Mouse (Mus musculus) embryonic facial prominence, embryonic 11.5 days (tissue): ENCODE results near the gene Parg. TPM values are rescaled to one million over a fixed set of nuclear protein-coding genes. Genes with fewer than 3 reads are reported as not detected.

ENCODE experiments used
- ATAC-seq: fragments of 200-750 bp; cut with Nextera tagmentation; replicated peaks from 2 replicates; pipeline ENCODE4 v1.8.0; 2017; ENCODE audit warnings: low read depth; ENCODE audit not compliant: insufficient number of reproducible peaks, low FRiP score, low TSS enrichment
- DNase-seq: peaks from one replicate; pipeline ENCODE4 v3.0.0-alpha.2; 2015; ENCODE audit warnings: low spot score
- H3K27ac ChIP-seq: fragments of 300-500 bp; sonication (generic); replicated peaks from 2 replicates; pipeline ENCODE4 v1.5.1; 2014; ENCODE audit warnings: mild to moderate bottlenecking, low read depth, low read length, control low read depth
- H3K27me3 ChIP-seq: fragments of 300-500 bp; sonication (generic); 2 replicates; pipeline ENCODE4 v1.6.1; 2014; ENCODE audit warnings: mild to moderate bottlenecking, low read length, moderate library complexity, mixed read lengths; ENCODE audit not compliant: control insufficient read depth, insufficient read depth
- H3K36me3 ChIP-seq: fragments of 300-500 bp; sonication (generic); replicated peaks from 2 replicates; pipeline ENCODE4 v1.6.1; 2014; ENCODE audit warnings: low read depth, mild to moderate bottlenecking, low read length, moderate library complexity, mixed read lengths; ENCODE audit not compliant: control insufficient read depth, insufficient read depth
- H3K4me1 ChIP-seq: fragments of 300-500 bp; sonication (generic); 2 replicates; pipeline ENCODE4 v1.6.1; 2014; ENCODE audit warnings: low read length, mixed read lengths; ENCODE audit not compliant: control insufficient read depth, insufficient read depth
- H3K4me2 ChIP-seq: fragments of 300-500 bp; sonication (generic); 2 replicates; pipeline ENCODE4 v1.6.1; 2014; ENCODE audit warnings: low read depth, mild to moderate bottlenecking, control low read depth, low read length, moderate library complexity
- H3K4me3 ChIP-seq: fragments of 300-500 bp; sonication (generic); 2 replicates; pipeline ENCODE4 v1.5.1; 2014; ENCODE audit warnings: low read depth, low read length, control low read depth
- H3K9ac ChIP-seq: fragments of 300-500 bp; sonication (generic); replicated peaks from 2 replicates; pipeline ENCODE4 v1.6.1; 2014; ENCODE audit warnings: mild to moderate bottlenecking, control low read depth, low read length
- H3K9me3 ChIP-seq: fragments of 300-500 bp; sonication (generic); replicated peaks from 2 replicates; pipeline ENCODE4 v1.6.1; 2016; ENCODE audit warnings: mild to moderate bottlenecking, low read length, inconsistent platforms, mixed read lengths; ENCODE audit not compliant: control insufficient read depth
- WGBS: fragments of 180-500 bp; shearing (Covaris S2); extraction: QIAGEN DNeasy Blood & Tissue Kit; methylation state at CpG from one replicate; pipeline ENCODE4 v1.1.7; 2014; 5-methylcytosine and 5-hydroxymethylcytosine counted together
- polyA plus RNA-seq: library from polyadenylated mRNA; unstranded; fragments of >200 nt; fragmentation: Nextera tagmentation; extraction: Ambion mirVana; gene quantifications from 2 replicates; pipeline ENCODE4 v1.2.1, GENCODE M21; 2014

The Parg gene
- polyA plus RNA-seq: 74.2 and 81.7 TPM in 2 replicates

GRCm38 (mm10) chr14:32201791-32202451, at the start of gene Parg, which contains the start of gene Timm23:
Parg (plus strand) TSS chr14:32201949.
Timm23 (minus strand) TSS chr14:32201898.
- DNase-seq (peak; percentile 92), ATAC-seq (peak; percentile 85)
- H3K27ac ChIP-seq: 0 out of 2 replicates have a peak within 1 kb of the TSS, but pooled peaks have one; percentile 35
- peak within 1 kb of the TSS; percentile 100 for H3K4me3 ChIP-seq
- H3K9me3 ChIP-seq: no peaks in the 10 kb centered on the region
- no peaks in the 10 kb centered on the region for H3K27me3 ChIP-seq
- WGBS: under 1% methylated on average over 64 of the region's 77 CpGs
- peak within 1 kb of the TSS; percentile 86 for H3K4me2 ChIP-seq
- H3K4me1 ChIP-seq: no peaks in the 10 kb centered on the region; the same call in none of the 2 replicates
- peak within 1 kb of the TSS; percentile 87 for H3K9ac ChIP-seq
- H3K36me3 ChIP-seq: no peaks in the 10 kb centered on the region; the same call in 1 of the 2 replicates

- H3K4me1 ChIP-seq: no peaks in the 10 kb centered on the region
- no peak overlapping the region for H3K9ac ChIP-seq
- H3K36me3 ChIP-seq: no peaks in the 10 kb centered on the region
- 87% methylated on average over 18 of the region's 18 CpGs for WGBS
- DNase-seq (no peak), ATAC-seq (no peak)
- no peaks in the 10 kb centered on the region for H3K9me3 ChIP-seq
- no peaks in the 10 kb centered on the region for H3K27me3 ChIP-seq
- no peak overlapping the region for H3K27ac ChIP-seq
- H3K4me3 ChIP-seq: no peak overlapping the region
- H3K4me2 ChIP-seq: no peak overlapping the region
Measured at GRCm38 (mm10) chr14:32152243-32152965, 49.3 kb upstream of the Parg start.

GRCm38 (mm10) chr14:32153156-32153555, 48.6 kb upstream of the Parg start:
- no peaks in the 10 kb centered on the region for H3K36me3 ChIP-seq

GRCm38 (mm10) chr14:32154758-32155157, 47.0 kb upstream of the Parg start:
- H3K4me3 ChIP-seq: no peak overlapping the region
- no peak overlapping the region for H3K9ac ChIP-seq
- 92% methylated on average over 6 of the region's 6 CpGs for WGBS
- no peak overlapping the region for H3K4me2 ChIP-seq
- H3K4me1 ChIP-seq: no peaks in the 10 kb centered on the region
- H3K36me3 ChIP-seq: no peaks in the 10 kb centered on the region
- no peak for DNase-seq
- H3K27me3 ChIP-seq: no peaks in the 10 kb centered on the region
- no peak overlapping the region for H3K27ac ChIP-seq
- ATAC-seq: no peak
- no peaks in the 10 kb centered on the region for H3K9me3 ChIP-seq

More at GRCm38 (mm10) chr14:32153156-32153555, 48.6 kb upstream of the Parg start:
- H3K4me1 ChIP-seq: no peaks in the 10 kb centered on the region
- H3K9me3 ChIP-seq: no peaks in the 10 kb centered on the region
- no peaks in the 10 kb centered on the region for H3K27me3 ChIP-seq
- H3K9ac ChIP-seq: no peak overlapping the region
- 94% methylated on average over 2 of the region's 2 CpGs for WGBS
- no peak overlapping the region for H3K27ac ChIP-seq
- DNase-seq (no peak), ATAC-seq (no peak)
- no peak overlapping the region for H3K4me2 ChIP-seq
- H3K4me3 ChIP-seq: no peak overlapping the region

- H3K4me1 ChIP-seq: 0 out of 2 replicates have a peak, but pooled peaks cover 2% of the 10 kb centered on the region
- no peak for DNase-seq
- peak overlapping the region; percentile 82 for H3K4me3 ChIP-seq
- peak overlapping the region; percentile 92 for H3K9ac ChIP-seq
- H3K27ac ChIP-seq: no peak overlapping the region
- H3K27me3 ChIP-seq: no peaks in the 10 kb centered on the region
- peak overlapping the region; percentile 34 for H3K4me2 ChIP-seq
- WGBS: 35% methylated on average over 4 of the region's 4 CpGs
- no peaks in the 10 kb centered on the region for H3K36me3 ChIP-seq
- peak; percentile 68 for ATAC-seq
- H3K9me3 ChIP-seq: no peaks in the 10 kb centered on the region
Measured at GRCm38 (mm10) chr14:32159150-32159670, 42.5 kb upstream of the Parg start.

GRCm38 (mm10) chr14:32159690-32160246, 42.0 kb upstream of the Parg start, which contains the start of gene Ncoa4:
Ncoa4 (plus strand) TSS chr14:32159865.
- DNase-seq (peak; percentile 100), ATAC-seq (peak; percentile 95)
- Histone ChIP-seq H3K4me2 (peak within 1 kb of the TSS; percentile 87), H3K9ac (peak within 1 kb of the TSS; percentile 92), H3K4me3 (peak within 1 kb of the TSS; percentile 82), H3K9me3 (no peaks in the 10 kb centered on the region), H3K27ac (peak within 1 kb of the TSS; percentile 35; the same call in 1 of the 2 replicates), H3K36me3 (no peaks in the 10 kb centered on the region), H3K27me3 (no peaks in the 10 kb centered on the region), H3K4me1 (0 out of 2 replicates have a peak, but pooled peaks cover 2% of the 10 kb centered on the region)
- 0% methylated on average over 40 of the region's 40 CpGs for WGBS

- H3K36me3 ChIP-seq: no peaks in the 10 kb centered on the region
- DNase-seq (no peak), ATAC-seq (no peak)
- no peaks in the 10 kb centered on the region for H3K9me3 ChIP-seq
- peak overlapping the region; percentile 82 for H3K4me3 ChIP-seq
- no peaks in the 10 kb centered on the region for H3K27me3 ChIP-seq
- 0 out of 2 replicates have a peak, but pooled peaks cover 2% of the 10 kb centered on the region for H3K4me1 ChIP-seq
- peak overlapping the region; percentile 87 for H3K4me2 ChIP-seq
- H3K27ac ChIP-seq: no peak overlapping the region
- peak overlapping the region; percentile 92 for H3K9ac ChIP-seq
- WGBS: 40% methylated on average over 7 of the region's 7 CpGs
Measured at GRCm38 (mm10) chr14:32160563-32160962, 41.2 kb upstream of the Parg start.
